Mouse (Mus musculus): ENCODE results near the gene Lyar. TPM values are rescaled to one million over a fixed set of nuclear protein-coding genes. Genes with fewer than 3 reads are reported as not detected.

Gene Lyar
- polyA plus RNA-seq (2015; fragmentation: Nextera tagmentation; extraction: Ambion mirVana), result 103 and 133 TPM in 2 replicates

GRCm38 (mm10) chr5:38220328-38220912, at the start of gene Lyar, which contains the start of gene Zbtb49:
Gene Lyar, plus strand, starts transcription at chr5:38220470.
Gene Zbtb49, minus strand, starts transcription at chr5:38220457.
- Histone ChIP-seq H3K9me3 (no peaks in the 10 kb centered on the region), H3K4me3 (peak within 1 kb of the TSS; percentile 89), H3K27ac (peak within 1 kb of the TSS; percentile 71), H3K27me3 (no peaks in the 10 kb centered on the region), H3K4me1 (peaks cover 27% of the 10 kb centered on the region), H3K9ac (peak within 1 kb of the TSS; percentile 90), H3K4me2 (peak within 1 kb of the TSS; percentile 87), H3K36me3 (peaks cover 31% of the 10 kb centered on the region)
- peak; percentile 78 for ATAC-seq (ENCODE audit: insufficient number of reproducible peaks, insufficient read depth, low FRiP score, low TSS enrichment, low read depth)
- under 1% methylated on average over 55 of the region's 55 CpGs for WGBS

- Histone ChIP-seq H3K4me2 (no peak overlapping the region), H3K9ac (no peak overlapping the region), H3K4me3 (no peak overlapping the region), H3K4me1 (no peaks in the 10 kb centered on the region), H3K27me3 (no peaks in the 10 kb centered on the region), H3K9me3 (no peaks in the 10 kb centered on the region), H3K27ac (no peak overlapping the region), H3K36me3 (no peaks in the 10 kb centered on the region)
- no peak for ATAC-seq (ENCODE audit: insufficient number of reproducible peaks, insufficient read depth, low FRiP score, low TSS enrichment, low read depth)
- 47% methylated on average over 5 of the region's 5 CpGs for WGBS
Observed at GRCm38 (mm10) chr5:38173766-38174165, 46.5 kb upstream of the Lyar start.

GRCm38 (mm10) chr5:38174256-38174912, 45.9 kb upstream of the Lyar start:
- 80% methylated on average over 16 of the region's 16 CpGs for WGBS
- ATAC-seq (ENCODE audit: insufficient number of reproducible peaks, insufficient read depth, low FRiP score, low TSS enrichment, low read depth), result no peak

GRCm38 (mm10) chr5:38184688-38185285, 35.5 kb upstream of the Lyar start:
- H3K27me3 ChIP-seq, result peaks cover 6% of the 10 kb centered on the region; the same call in 1 of the 2 replicates
- ATAC-seq (ENCODE audit: insufficient number of reproducible peaks, insufficient read depth, low FRiP score, low TSS enrichment, low read depth), result no peak
- WGBS, result 68% methylated on average over 6 of the region's 6 CpGs

More at GRCm38 (mm10) chr5:38174256-38174912, 45.9 kb upstream of the Lyar start:
- no peaks in the 10 kb centered on the region for H3K27me3 ChIP-seq
- H3K4me1 ChIP-seq, result no peaks in the 10 kb centered on the region
- no peak overlapping the region for H3K4me3 ChIP-seq
- no peaks in the 10 kb centered on the region for H3K36me3 ChIP-seq
- H3K27ac ChIP-seq, result no peak overlapping the region
- H3K4me2 ChIP-seq, result no peak overlapping the region
- H3K9ac ChIP-seq, result no peak overlapping the region
- no peaks in the 10 kb centered on the region for H3K9me3 ChIP-seq

GRCm38 (mm10) chr5:38187006-38187405, 33.3 kb upstream of the Lyar start:
- ATAC-seq (ENCODE audit: insufficient number of reproducible peaks, insufficient read depth, low FRiP score, low TSS enrichment, low read depth), result no peak

More at GRCm38 (mm10) chr5:38184688-38185285, 35.5 kb upstream of the Lyar start:
- Histone ChIP-seq H3K9me3 (no peaks in the 10 kb centered on the region), H3K36me3 (no peaks in the 10 kb centered on the region), H3K9ac (no peak overlapping the region), H3K4me2 (no peak overlapping the region), H3K27ac (no peak overlapping the region), H3K4me3 (no peak overlapping the region), H3K4me1 (no peaks in the 10 kb centered on the region)

GRCm38 (mm10) chr5:38190907-38191306, 29.4 kb upstream of the Lyar start:
- H3K27ac ChIP-seq, result no peak overlapping the region
- H3K27me3 ChIP-seq, result 0 out of 2 replicates have a peak, but pooled peaks cover 1% of the 10 kb centered on the region
- H3K4me2 ChIP-seq, result no peak overlapping the region
- 91% methylated on average over 3 of the region's 3 CpGs for WGBS
- no peak overlapping the region for H3K9ac ChIP-seq
- no peak overlapping the region for H3K4me3 ChIP-seq
- H3K9me3 ChIP-seq, result no peaks in the 10 kb centered on the region
- no peaks in the 10 kb centered on the region for H3K4me1 ChIP-seq
- no peaks in the 10 kb centered on the region for H3K36me3 ChIP-seq
- ATAC-seq (ENCODE audit: insufficient number of reproducible peaks, insufficient read depth, low FRiP score, low TSS enrichment, low read depth), result no peak

More at GRCm38 (mm10) chr5:38187006-38187405, 33.3 kb upstream of the Lyar start:
- H3K9ac ChIP-seq, result no peak overlapping the region
- H3K4me2 ChIP-seq, result no peak overlapping the region
- H3K27me3 ChIP-seq, result peaks cover 6% of the 10 kb centered on the region; the same call in 1 of the 2 replicates
- no peaks in the 10 kb centered on the region for H3K4me1 ChIP-seq
- WGBS, result 82% methylated on average over 2 of the region's 2 CpGs
- no peaks in the 10 kb centered on the region for H3K9me3 ChIP-seq
- H3K36me3 ChIP-seq, result no peaks in the 10 kb centered on the region
- no peak overlapping the region for H3K4me3 ChIP-seq
- H3K27ac ChIP-seq, result no peak overlapping the region

- Histone ChIP-seq H3K9ac (no peak overlapping the region), H3K9me3 (no peaks in the 10 kb centered on the region), H3K4me2 (no peak overlapping the region), H3K27ac (no peak overlapping the region), H3K36me3 (peaks cover 12% of the 10 kb centered on the region), H3K27me3 (no peaks in the 10 kb centered on the region), H3K4me1 (no peaks in the 10 kb centered on the region), H3K4me3 (no peak overlapping the region)
- 33% methylated on average over 2 of the region's 2 CpGs for WGBS
- no peak for ATAC-seq (ENCODE audit: insufficient number of reproducible peaks, insufficient read depth, low FRiP score, low TSS enrichment, low read depth)
Observed at GRCm38 (mm10) chr5:38194946-38195345, 25.3 kb upstream of the Lyar start.

- H3K36me3 ChIP-seq, result peaks cover 20% of the 10 kb centered on the region
Observed at GRCm38 (mm10) chr5:38195941-38196340, 24.3 kb upstream of the Lyar start.

GRCm38 (mm10) chr5:38196821-38197481, 23.3 kb upstream of the Lyar start:
- Histone ChIP-seq H3K27ac (no peak overlapping the region), H3K9me3 (no peaks in the 10 kb centered on the region), H3K4me2 (no peak overlapping the region), H3K9ac (no peak overlapping the region), H3K4me1 (no peaks in the 10 kb centered on the region), H3K4me3 (no peak overlapping the region), H3K36me3 (peaks cover 30% of the 10 kb centered on the region), H3K27me3 (no peaks in the 10 kb centered on the region)
- ATAC-seq (ENCODE audit: insufficient number of reproducible peaks, insufficient read depth, low FRiP score, low TSS enrichment, low read depth), result no peak
- 72% methylated on average over 5 of the region's 5 CpGs for WGBS

More at GRCm38 (mm10) chr5:38195941-38196340, 24.3 kb upstream of the Lyar start:
- Histone ChIP-seq H3K4me1 (no peaks in the 10 kb centered on the region), H3K27me3 (no peaks in the 10 kb centered on the region), H3K9me3 (no peaks in the 10 kb centered on the region), H3K4me2 (no peak overlapping the region), H3K27ac (no peak overlapping the region), H3K9ac (no peak overlapping the region), H3K4me3 (no peak overlapping the region)
- ATAC-seq (ENCODE audit: insufficient number of reproducible peaks, insufficient read depth, low FRiP score, low TSS enrichment, low read depth), result no peak

- Histone ChIP-seq H3K4me2 (no peak overlapping the region), H3K4me3 (no peak overlapping the region), H3K27me3 (no peaks in the 10 kb centered on the region), H3K4me1 (no peaks in the 10 kb centered on the region), H3K36me3 (peaks cover 35% of the 10 kb centered on the region), H3K9ac (no peak overlapping the region), H3K27ac (no peak overlapping the region), H3K9me3 (no peaks in the 10 kb centered on the region)
- ATAC-seq (ENCODE audit: insufficient number of reproducible peaks, insufficient read depth, low FRiP score, low TSS enrichment, low read depth), result peak; percentile 48; the same call in 1 of the 2 replicates
- WGBS, result 18% methylated on average over 7 of the region's 7 CpGs
Observed at GRCm38 (mm10) chr5:38197482-38197823, 22.8 kb upstream of the Lyar start.

GRCm38 (mm10) chr5:38199686-38200085, 20.6 kb upstream of the Lyar start:
- H3K9me3 ChIP-seq, result no peaks in the 10 kb centered on the region
- H3K27me3 ChIP-seq, result no peaks in the 10 kb centered on the region
- ATAC-seq (ENCODE audit: insufficient number of reproducible peaks, insufficient read depth, low FRiP score, low TSS enrichment, low read depth), result no peak
- H3K36me3 ChIP-seq, result peaks cover 57% of the 10 kb centered on the region
- no peak overlapping the region for H3K9ac ChIP-seq
- no peak overlapping the region for H3K4me3 ChIP-seq
- no peak overlapping the region for H3K27ac ChIP-seq
- 84% methylated on average over 2 of the region's 2 CpGs for WGBS
- no peaks in the 10 kb centered on the region for H3K4me1 ChIP-seq
- no peak overlapping the region for H3K4me2 ChIP-seq
